Mouse (Mus musculus) Muller cell, postnatal 12 days (primary cell): ENCODE measurements at regions not wholly inside any gene's neighbourhood (a gene's known extent, or its start where the extent isn't known, plus 50 kb on each side); places are given as distances from the start of the nearest gene placed in this dataset.
A peak's percentile ranks its signal among the peaks of the same experiment; 100 is the strongest.
"Not testable (repeated sequence)": the region's sequence is repeated elsewhere in the genome, so short reads cannot be mapped to it uniquely, and the experiment has no call there.

Source experiments
- DNase-seq: peaks from one replicate; pipeline ENCODE4 v3.0.0-alpha.2; 2015; ENCODE audit errors: inconsistent ontology term

DNA sequence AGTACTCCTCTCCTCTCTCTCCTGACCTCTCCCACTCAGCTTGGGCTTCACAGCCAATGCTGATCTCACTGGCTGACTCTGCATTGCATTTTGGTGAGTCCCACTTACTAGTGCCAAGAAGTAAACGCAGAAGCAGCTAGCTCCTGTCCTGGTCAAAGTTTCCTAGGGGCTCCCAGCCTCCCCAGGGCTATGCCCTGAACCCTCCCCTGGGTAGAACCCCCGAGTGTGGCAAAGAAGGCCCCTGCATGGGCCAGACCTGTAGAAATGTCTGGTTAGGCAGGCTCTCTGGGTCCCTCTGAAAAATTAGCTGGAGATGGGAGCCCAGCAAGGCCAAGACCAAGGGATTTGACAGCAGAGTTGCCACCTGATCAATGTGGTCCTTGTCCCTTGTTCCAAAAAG lies 454.3 kb downstream of the Gm10330 start:
- DNase-seq: not testable (repeated sequence)

GRCm38 (mm10) chr12:23315186-23315585 lies 464.9 kb downstream of the Gm10330 start:
- DNase-seq: peak; percentile 0
